8 mouse cellular contexts compared by ENCODE assay signal in the genomic region with DNA sequence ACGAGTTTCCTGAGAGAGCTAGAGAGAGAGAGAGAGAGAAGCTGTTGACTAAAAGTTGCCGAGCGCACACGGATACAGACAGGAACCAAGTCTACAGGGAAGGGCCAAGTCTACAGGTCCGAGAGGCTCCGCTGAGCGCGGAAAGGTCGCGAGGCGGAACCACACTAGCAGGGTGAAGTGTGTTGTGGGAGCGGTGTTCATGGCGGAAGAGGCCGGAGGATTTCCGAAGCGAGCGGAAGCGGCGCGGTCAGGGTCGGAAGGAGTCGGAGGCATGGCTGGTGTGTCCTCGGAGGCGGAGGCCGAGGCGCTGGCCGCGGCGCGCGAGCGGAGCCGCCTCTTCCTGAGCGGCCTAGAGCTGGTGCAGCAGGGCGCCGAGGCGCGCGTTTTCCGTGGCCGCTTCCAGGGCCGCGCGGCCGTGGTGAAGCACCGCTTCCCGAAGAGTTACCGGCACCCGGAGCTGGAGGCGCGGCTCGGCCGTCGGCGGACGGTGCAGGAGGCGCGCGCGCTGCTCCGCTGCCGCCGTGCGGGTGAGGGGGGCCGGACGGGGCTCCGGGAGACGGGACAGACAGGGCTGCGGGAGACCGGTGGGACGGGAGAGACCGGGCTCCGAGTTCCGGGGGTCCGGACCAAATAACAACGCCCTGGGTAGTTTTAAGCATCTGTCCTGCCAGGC. TPM values are rescaled to one million over a fixed set of nuclear protein-coding genes. Genes with fewer than 3 reads are reported as not detected.
DNase-seq lines count a peak whose midpoint lies in the region; ATAC-seq and TF ChIP-seq lines count a peak whose summit lies in the region.
"Not testable (repeated sequence)": the region's sequence is repeated elsewhere in the genome, so short reads cannot be mapped to it uniquely, and the experiment has no call there.

No protein-coding gene starts in this region.

- H3K36me3 ChIP-seq in heart, embryonic 13.5 days: peaks cover 31% of the 10 kb centered on the region
- H3K36me3 ChIP-seq in liver, embryonic 14.5 days (replicated peaks; ENCODE audit: control insufficient read depth, insufficient read depth, low read depth); stomach, embryonic 16.5 days (ENCODE audit: control insufficient read depth, insufficient read depth, low read length): not testable (repeated sequence)

- H3K4me1 ChIP-seq in brown adipose tissue, adult 24 weeks (ENCODE audit: control insufficient read depth, insufficient read depth, insufficient read length, low read length); stomach, embryonic 16.5 days (ENCODE audit: control insufficient read depth, insufficient read depth, low read length): not testable (repeated sequence)
- H3K4me1 ChIP-seq in heart, embryonic 13.5 days: peaks cover 17% of the 10 kb centered on the region
- peaks cover 10 to 12% of the 10 kb centered on the region in 2 experiments for H3K4me1 ChIP-seq in liver, embryonic 14.5 days (replicated peaks; ENCODE audit: control insufficient read depth in 2 of 2, insufficient read depth in 2 of 2, low read length in 1 of 2)

- H3K27ac ChIP-seq in brown adipose tissue, adult 24 weeks (replicated peaks; ENCODE audit: low read depth, low read length): peak overlapping the region; percentile 94
- peak overlapping the region; percentile 70 for H3K27ac ChIP-seq in heart, embryonic 13.5 days (replicated peaks)
- peak overlapping the region; percentile 51; the same call in 1 of the 2 replicates for H3K27ac ChIP-seq in liver, embryonic 14.5 days
- H3K27ac ChIP-seq in stomach, embryonic 16.5 days (ENCODE audit: low read length): peak overlapping the region; percentile 62

- TF ChIP-seq EP300 in liver, embryonic 14.5 days (IDR thresholded peaks at IDR 0.05; ENCODE audit: low read depth): not testable (repeated sequence)

- H3K4me3 ChIP-seq in brown adipose tissue, adult 24 weeks (ENCODE audit: insufficient read depth, low read depth, low read length): peak overlapping the region; percentile 62
- peak overlapping the region; percentile 85 for H3K4me3 ChIP-seq in heart, embryonic 13.5 days
- peak overlapping the region; percentile 67 to 69 for H3K4me3 ChIP-seq in liver, embryonic 14.5 days (ENCODE audit: insufficient read depth in 1 of 2, low read depth in 2 of 2, low read length in 2 of 2)
- H3K4me3 ChIP-seq in stomach, embryonic 16.5 days (replicated peaks; ENCODE audit: low read length): peak overlapping the region; percentile 70

- peak; percentile 85 for DNase-seq in CD4-positive helper T cell, adult 2 months (ENCODE audit: low read depth, low spot score)
- DNase-seq in kidney, postnatal 10 days: peak; percentile 90
- DNase-seq in liver, embryonic 14.5 days (ENCODE audit: low read depth in 3 of 3, low spot score in 3 of 3): peak; percentile 62 to 67 (median 62)
- peak; percentile 86 for DNase-seq in neural tube, embryonic 10.5 days (ENCODE audit: extremely low spot score, low spot score)

- peak overlapping the region; percentile 84 for H3K4me2 ChIP-seq in heart, embryonic 13.5 days
- H3K4me2 ChIP-seq in liver, embryonic 14.5 days (ENCODE audit: low read depth): peak overlapping the region; percentile 77
- H3K4me2 ChIP-seq in stomach, embryonic 16.5 days (ENCODE audit: low read depth, low read length): peak overlapping the region; percentile 53

- not testable (repeated sequence) for H3K9me3 ChIP-seq in heart, embryonic 13.5 days; liver, embryonic 14.5 days (ENCODE audit: control insufficient read depth, low read length); stomach, embryonic 16.5 days (replicated peaks; ENCODE audit: control insufficient read depth, low read length)

- peak; percentile 96 for ATAC-seq in erythroid progenitor cell, adult 5-6 weeks (replicated peaks; ENCODE audit: low FRiP score, poor library complexity, severe bottlenecking)
- peak; percentile 69 for ATAC-seq in heart, embryonic 13.5 days (ENCODE audit: extremely low read depth, insufficient number of reproducible peaks, low FRiP score, low TSS enrichment)
- peak; percentile 94 for ATAC-seq in liver, embryonic 14.5 days (ENCODE audit: insufficient read depth)
- ATAC-seq in stomach, embryonic 16.5 days (ENCODE audit: insufficient read depth, low FRiP score): peak; percentile 94

- under 1% methylated on average over 76 of the region's 76 CpGs for WGBS in heart, embryonic 13.5 days
- under 1% methylated on average over 70 of the region's 76 CpGs for WGBS in liver, embryonic 14.5 days (ENCODE audit: insufficient replicate concordance)
- WGBS in stomach, embryonic 16.5 days: under 1% methylated on average over 71 of the region's 76 CpGs

- peak overlapping the region; percentile 92 for H3K9ac ChIP-seq in heart, embryonic 13.5 days
- H3K9ac ChIP-seq in liver, embryonic 14.5 days (replicated peaks): peak overlapping the region; percentile 78
- peak overlapping the region; percentile 83 for H3K9ac ChIP-seq in stomach, embryonic 16.5 days (ENCODE audit: low read length)

- TF ChIP-seq CTCF in liver, embryonic 14.5 days (IDR thresholded peaks at IDR 0.05; ENCODE audit: low read depth): 0 out of 2 replicates have a peak, but pooled peaks have one; percentile 5

- H3K27me3 ChIP-seq in heart, embryonic 13.5 days (replicated peaks); liver, embryonic 14.5 days (ENCODE audit: control insufficient read depth, insufficient read depth, low read length); stomach, embryonic 16.5 days (ENCODE audit: control insufficient read depth, insufficient read depth, low read length): not testable (repeated sequence)

RNA-seq across cellular contexts. Expression of a gene that starts 1.3 kb away (rescaled TPM):
- polyA plus RNA-seq in brown adipose tissue, adult 24 weeks (2012; ENCODE audit: insufficient read depth, insufficient read length, missing spikeins): 0.67 and 1.4 TPM in 2 replicates
- 0.72 and 2.5 TPM in 2 replicates for total RNA-seq in erythroid progenitor cell, adult 5-6 weeks (2015; ENCODE audit: low replicate concordance)
- total RNA-seq in erythroid progenitor cell, adult 5-6 weeks (2017; ENCODE audit: low replicate concordance): 0.51 TPM in 1 of 2 replicates, not detected in the other
- polyA plus RNA-seq in heart, embryonic 13.5 days (2015; fragmentation: Nextera tagmentation; extraction: Ambion mirVana): 5.5 and 6.3 TPM in 2 replicates
- 2.4 TPM in 2 replicates for polyA plus RNA-seq in liver, embryonic 14.5 days (2012; rRNA removed)
- polyA plus RNA-seq in liver, embryonic 14.5 days (2014; fragmentation: Nextera tagmentation; extraction: Ambion mirVana): 3.3 TPM in 2 replicates
- 4.8 and 5.3 TPM in 2 replicates for polyA plus RNA-seq in stomach, embryonic 16.5 days (2015; fragmentation: Nextera tagmentation; extraction: Ambion mirVana)

RNA-seq across cellular contexts. Expression of a gene that starts 11.7 kb away (rescaled TPM):
- 19.6 and 23.0 TPM in 2 replicates for polyA plus RNA-seq in brown adipose tissue, adult 24 weeks (2012; ENCODE audit: insufficient read depth, insufficient read length, missing spikeins)
- 7.1 and 11.9 TPM in 2 replicates for total RNA-seq in erythroid progenitor cell, adult 5-6 weeks (2015; ENCODE audit: low replicate concordance)
- 16.3 and 19.1 TPM in 2 replicates for total RNA-seq in erythroid progenitor cell, adult 5-6 weeks (2017; ENCODE audit: low replicate concordance)
- polyA plus RNA-seq in heart, embryonic 13.5 days (2015; fragmentation: Nextera tagmentation; extraction: Ambion mirVana): 4.7 and 5.2 TPM in 2 replicates
- 4.4 and 5.5 TPM in 2 replicates for polyA plus RNA-seq in liver, embryonic 14.5 days (2012; rRNA removed)
- 4.8 and 5.3 TPM in 2 replicates for polyA plus RNA-seq in liver, embryonic 14.5 days (2014; fragmentation: Nextera tagmentation; extraction: Ambion mirVana)
- 6.1 and 6.5 TPM in 2 replicates for polyA plus RNA-seq in stomach, embryonic 16.5 days (2015; fragmentation: Nextera tagmentation; extraction: Ambion mirVana)

Comparison
In these comparisons a context has a peak if more than half of its experiments do, and no peak if none do; other contexts are left out.
1. Peak in every context shown above with its lines: DNase-seq, ATAC-seq, H3K4me3 ChIP-seq and H3K27ac ChIP-seq.